Mouse (Mus musculus): Measurements from ENCODE around the gene Syne3.

GRCm38 (mm10) chr12:105001317-105001716 is 8.3 kb downstream of the Syne3 start:
- TF ChIP-seq CTCF (IDR thresholded peaks at IDR 0.05 in 2 of 3, conservative IDR thresholded peaks at IDR 0.05 in 1 of 3; ENCODE audit: control insufficient read depth in 1 of 3, insufficient read depth in 1 of 3, low read depth in 2 of 3, low read length in 3 of 3, poor library complexity in 1 of 3, severe bottlenecking in 1 of 3): no peak
- no peak for TF ChIP-seq ETS1 (IDR thresholded peaks at IDR 0.05; ENCODE audit: low read depth, low read length)
- no peak for TF ChIP-seq EP300 (IDR thresholded peaks at IDR 0.05; ENCODE audit: low read depth in 1 of 2, low read length in 2 of 2)
- no peak for TF ChIP-seq MEF2A (IDR thresholded peaks at IDR 0.05; ENCODE audit: extremely low read depth, insufficient replicate concordance, low read depth, low read length, poor library complexity, severe bottlenecking)
